Mouse (Mus musculus) stomach, postnatal 0 days (tissue): ENCODE results near the gene Lins1.

Source experiments
- CTCF ChIP-seq: IDR thresholded peaks from 2 replicates; pipeline ENCODE4 v1.5.1; 2016; ENCODE audit warnings: antibody characterized with exemption, low read depth, mild to moderate bottlenecking, moderate library complexity
- EP300 ChIP-seq: optimal IDR thresholded peaks from 2 replicates; pipeline ENCODE3; 2016; ENCODE audit warnings: antibody characterized with exemption

GRCm38 (mm10) chr7:66667064-66667463 lies 22.6 kb upstream of the Lins1 start:
- TF ChIP-seq CTCF (no peak), EP300 (no peak)
